Mouse (Mus musculus) left cerebral cortex, postnatal 14 days (tissue): Measurements from ENCODE around the gene Hjurp. TPM values are rescaled to one million over a fixed set of nuclear protein-coding genes. Genes with fewer than 3 reads are reported as not detected.

ENCODE experiments used
- DNase-seq, 2 experiments: peaks; one replicate each; pipeline ENCODE4 v3.0.0; 2021 to 2022; ENCODE audit warnings: low spot score in 2 of 2, mixed read lengths in 1 of 2
- intact Hi-C: fragments of 180-260 bp; cut with DNase I; formaldehyde crosslinking; loops from one replicate; pipeline ENCODE4 v1.15.1; 2025
- total RNA-seq, 2 experiments: library from RNA; stranded (reverse); gene quantifications; 2 replicates each; pipeline ENCODE4 v1.2.3; 2021

Gene Hjurp
- total RNA-seq, 2 experiments from 2014 or later = 36.8 to 38.3 TPM

DNA sequence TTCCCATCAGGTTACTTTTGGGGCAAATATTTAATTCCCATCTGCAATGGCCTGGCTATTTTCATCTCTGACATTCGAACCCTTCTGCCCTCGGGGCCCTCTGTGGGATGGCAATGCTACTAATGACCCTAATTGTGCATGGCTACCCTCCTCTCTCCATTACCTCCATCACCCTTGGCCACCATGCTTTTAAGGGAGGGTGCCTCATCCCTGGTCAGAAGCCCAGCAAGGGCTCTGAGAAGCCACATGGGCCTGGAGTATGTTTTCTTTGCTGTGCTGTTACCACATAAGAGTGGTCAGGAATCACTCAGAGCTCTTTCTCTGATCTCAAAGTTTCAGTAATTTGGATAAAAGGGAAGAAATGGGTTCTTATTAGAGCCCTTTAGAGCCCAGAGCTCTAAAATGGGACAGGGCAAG is 22.1 kb upstream of the Hjurp start:
- intact Hi-C loops = no loop called here
- DNase-seq = no peak

DNA sequence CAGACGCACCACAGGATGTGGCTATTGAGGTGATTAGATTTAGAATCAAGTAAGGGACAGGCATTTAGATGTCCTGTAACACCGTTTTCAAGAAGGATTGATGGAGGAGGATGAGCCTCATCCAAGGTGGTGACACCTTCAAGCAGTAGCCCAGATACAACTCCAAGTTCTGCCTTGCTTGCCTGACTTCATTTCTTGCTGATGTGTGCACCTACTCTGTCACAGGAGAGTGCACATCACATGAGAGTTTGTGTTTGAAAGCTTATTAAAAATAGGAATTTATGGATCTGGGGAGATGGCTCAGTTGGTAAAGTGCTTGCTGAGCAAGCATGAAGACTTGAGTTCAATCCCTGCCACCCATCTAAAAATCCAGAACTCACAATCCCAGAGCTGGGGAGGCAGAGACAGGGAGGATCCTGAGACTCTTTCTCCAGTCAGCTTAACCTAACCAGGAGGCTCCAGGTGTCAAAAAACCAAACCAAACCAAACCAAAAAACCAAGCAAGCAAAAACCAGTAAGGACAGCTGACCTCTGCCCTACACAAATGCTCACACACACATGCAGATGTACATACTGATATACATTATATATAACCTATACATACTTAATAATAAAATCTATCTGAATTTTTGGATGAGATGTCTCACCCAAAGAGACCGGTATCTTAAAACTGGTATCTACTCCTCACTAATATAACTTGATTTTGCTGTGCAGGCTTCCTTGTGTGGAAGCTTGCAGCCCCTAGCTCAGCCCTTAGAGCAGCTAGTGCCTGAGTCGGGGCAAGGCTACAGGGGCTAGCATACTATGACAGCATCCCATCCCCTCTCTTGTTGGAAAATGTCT is 21.5 kb upstream of the Hjurp start:
- no peak for DNase-seq
- intact Hi-C loops = no loop called here

DNA sequence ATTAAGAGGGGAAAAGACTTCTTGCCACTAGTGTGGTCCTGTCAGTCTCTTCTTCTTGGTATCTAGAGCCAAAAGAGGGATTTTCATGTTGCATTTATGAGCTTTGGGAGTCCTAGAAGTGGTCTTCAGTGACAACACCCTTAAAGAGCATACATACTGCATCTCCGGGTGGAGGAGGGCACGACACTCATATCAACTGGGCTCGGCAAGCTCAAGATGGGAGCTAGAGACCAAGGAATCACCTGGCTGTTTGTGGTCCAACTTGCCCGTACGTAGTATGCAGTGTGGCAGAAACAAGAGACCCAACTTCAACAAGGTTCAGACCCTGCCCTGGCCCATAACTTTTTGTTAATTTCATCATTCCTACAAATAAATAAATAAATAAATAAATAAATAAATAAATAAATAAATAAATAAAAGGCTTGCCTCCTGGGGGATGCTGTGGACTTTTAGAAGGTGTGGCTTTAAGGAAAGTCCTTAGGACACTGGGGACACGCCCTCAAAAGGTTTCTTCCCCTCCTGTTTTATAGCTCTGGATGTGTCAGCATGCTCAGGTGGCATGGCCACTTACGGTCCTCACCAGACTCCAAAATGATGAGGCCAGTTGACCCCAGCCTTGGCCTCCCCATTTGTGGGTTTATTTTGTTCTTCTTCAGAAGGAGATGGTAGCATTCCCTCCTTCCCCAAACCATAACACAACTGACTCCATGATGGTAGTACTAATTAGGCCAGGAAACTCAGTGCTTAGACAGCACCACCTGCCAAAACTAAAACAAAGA is 20.2 kb upstream of the Hjurp start:
- intact Hi-C loops = no loop called here

DNA sequence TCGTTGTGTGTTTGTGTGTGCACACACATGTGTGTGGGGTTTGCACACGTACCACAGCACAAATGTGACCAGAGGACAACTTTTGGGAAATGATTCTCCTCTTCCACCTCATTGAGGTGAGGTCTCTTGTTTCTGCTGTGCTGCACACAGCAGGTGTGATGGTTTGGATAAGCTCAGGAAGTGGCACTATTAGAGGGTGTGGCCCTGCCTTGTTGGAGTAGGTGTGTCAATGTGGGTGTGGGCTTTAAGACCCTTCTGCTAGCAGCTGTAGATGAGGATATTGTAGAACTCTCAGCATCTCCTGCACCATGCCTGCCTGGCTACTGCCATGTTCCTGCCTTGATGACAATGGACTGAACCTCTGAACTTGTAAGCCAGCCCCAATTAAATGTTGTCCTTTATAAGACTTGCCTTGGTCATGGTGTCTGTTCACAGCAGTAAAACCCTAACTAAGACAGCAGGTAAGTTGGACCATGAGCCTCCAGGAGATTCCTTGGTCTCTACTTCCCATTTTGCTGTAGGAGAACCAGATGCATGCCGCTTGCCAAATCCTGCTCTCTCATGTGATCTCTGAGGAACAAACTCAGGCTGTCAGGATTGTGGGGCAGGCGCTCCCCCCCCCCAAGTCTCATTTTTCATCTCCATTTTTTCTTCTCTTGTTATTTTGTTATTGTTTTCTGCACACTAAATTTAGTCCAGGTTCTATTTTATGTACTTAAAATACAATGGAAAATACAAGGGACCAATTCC is 18.9 kb upstream of the Hjurp start:
- intact Hi-C loops = no loop called here
- no peak for DNase-seq

More for the DNA sequence above, 20.2 kb upstream of the Hjurp start:
- DNase-seq = no peak

DNA sequence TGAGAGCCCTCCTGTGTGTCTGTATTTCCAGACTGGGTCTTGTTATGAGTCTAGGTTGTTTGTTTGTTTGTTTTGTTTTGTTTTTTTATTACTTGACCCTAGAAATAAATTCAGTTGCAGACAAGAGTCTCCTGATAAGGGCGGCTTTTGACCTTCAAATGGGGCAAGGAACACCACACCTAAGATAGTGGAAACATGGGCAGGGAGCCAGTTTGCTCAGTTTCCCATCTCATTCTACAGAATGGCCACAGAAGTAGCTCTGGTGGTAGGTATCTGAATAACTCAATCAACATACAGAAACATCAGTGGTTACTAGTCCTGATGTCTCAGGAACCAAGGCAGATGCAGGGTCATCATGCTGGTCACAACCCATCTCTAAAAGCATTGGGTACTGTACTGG is 17.2 kb upstream of the Hjurp start:
- DNase-seq = no peak
- intact Hi-C loops = no loop called here

DNA sequence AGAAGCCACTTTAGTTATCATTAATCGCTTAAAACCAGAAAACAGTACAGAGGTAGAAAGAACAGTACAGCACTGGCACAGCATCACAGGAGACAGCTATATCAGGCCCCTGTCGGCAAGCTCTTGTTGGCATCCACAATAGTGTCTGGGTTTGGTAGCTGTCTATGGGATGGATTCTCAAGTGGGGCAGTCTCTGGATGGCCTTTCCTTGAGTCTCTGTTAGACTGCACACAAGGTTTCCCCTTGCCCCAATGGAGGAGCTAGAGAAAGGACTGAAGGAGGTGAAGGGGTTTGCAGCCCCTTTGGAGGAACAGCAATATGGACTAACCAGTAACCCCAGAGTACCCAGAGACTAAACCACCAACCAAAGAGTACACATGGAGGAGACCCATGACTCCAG is 14.6 kb upstream of the Hjurp start:
- intact Hi-C loops = no loop called here

DNA sequence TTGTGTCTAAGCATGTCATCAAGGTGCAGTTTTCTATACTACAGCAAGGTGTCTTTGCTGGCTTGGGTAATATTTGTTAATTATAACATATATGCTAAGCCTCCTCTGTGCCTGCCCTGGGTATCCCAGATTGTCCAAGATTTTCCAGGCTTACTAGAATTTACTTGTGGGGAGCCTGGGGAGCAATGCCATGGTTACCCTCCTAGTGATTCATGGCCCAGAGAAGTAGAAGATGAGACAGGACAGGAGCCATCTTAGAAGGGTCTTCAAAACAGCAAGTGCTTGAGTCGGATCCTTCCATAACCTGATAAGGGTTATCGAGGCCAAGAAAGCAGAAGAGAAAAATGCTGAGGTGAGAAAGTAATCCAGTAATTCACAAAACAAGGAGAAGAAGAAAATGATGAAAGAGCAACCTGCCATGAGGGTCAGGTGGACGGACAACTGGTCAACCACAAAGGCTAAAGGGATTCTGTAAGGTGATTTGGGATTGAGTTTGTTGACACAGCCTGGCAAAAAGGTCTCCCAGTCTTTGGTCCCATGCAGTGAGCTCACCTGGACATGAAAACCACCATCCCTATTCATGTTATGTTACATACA is 14.1 kb upstream of the Hjurp start:
- no peak for DNase-seq
- intact Hi-C loops = no loop called here

More for the DNA sequence above, 14.6 kb upstream of the Hjurp start:
- DNase-seq = no peak

DNA sequence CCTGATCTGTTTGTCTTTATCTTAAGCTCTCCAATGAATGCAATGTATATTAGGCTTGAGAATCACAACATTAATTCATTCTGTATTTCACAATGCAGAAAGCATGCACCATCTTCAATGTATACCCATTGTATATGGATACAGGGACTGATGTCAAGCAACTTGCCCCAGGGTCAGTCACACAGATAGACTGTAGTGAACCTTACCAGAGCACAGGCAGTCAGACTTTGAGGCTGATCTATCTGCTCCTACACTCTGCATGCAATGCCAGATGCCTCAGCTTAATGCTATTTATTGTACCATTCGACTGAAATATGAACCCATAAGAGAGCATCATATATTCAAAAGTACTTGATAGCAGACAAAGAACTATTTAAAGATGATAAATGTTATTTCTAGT is 13.1 kb upstream of the Hjurp start:
- intact Hi-C loops = no loop called here
- no peak for DNase-seq

DNA sequence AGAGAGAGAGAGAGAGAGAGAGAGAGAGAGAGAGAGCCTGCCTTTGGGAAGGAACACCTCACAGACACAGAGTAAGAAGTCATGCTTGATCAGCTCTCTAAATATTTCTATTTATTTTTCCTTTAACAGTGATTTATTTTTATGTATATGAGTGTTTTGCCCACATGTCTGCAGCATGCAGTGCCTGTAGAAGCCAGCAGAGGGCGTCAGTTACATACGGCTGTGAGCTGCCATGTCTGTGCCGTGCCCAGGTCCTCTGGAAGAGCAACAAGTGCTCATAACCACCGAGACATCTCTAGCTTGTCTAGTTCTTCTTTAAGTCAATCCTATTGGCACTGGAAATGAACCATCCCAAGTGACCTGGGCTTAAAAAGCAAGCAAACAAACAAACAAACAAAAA is 12.5 kb upstream of the Hjurp start:
- peak in 1 of 2 experiments; percentile 66 for DNase-seq
- intact Hi-C loops = loop anchor here (5.0 kb wide), 1 partner anchor 138 kb away; no protein-coding TSS in a partner anchor

DNA sequence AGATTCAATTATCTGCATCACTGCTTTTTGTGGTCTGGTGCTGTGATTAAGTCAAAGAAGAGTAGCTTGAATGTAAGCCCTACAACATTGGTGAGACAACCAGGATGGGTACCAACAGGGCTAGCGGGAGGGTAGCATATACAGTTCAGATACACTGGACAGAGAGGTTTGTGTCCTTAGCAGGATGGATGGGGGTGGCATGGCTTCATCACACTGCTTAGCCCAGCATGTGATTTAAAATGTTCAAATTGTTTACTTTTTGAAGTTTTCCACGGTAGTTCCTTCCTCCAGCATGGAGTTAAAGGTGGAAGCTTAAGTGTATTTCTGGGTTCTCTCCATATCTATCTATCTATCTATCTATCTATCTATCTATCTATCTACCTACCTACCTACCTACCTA is 11.7 kb upstream of the Hjurp start:
- intact Hi-C loops = loop anchor here (5.0 kb wide), 1 partner anchor 137 kb away; no protein-coding TSS in a partner anchor
- no peak for DNase-seq

DNA sequence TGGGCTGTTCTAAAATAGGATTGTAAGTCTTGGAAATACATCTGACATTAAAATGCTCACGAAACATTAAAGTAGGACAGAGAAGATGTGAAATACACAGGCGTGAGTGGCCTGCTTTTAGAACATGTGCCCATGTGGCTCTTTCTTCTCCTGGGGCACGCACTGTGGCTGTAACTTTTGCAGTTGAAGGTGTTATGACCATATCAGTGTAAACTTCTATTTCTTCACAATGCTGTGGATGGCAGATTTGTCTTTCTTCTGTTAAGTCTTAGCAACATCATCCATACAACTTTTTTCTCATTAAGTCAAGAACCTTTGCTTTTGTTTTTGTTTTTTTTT is 11.3 kb upstream of the Hjurp start:
- intact Hi-C loops = loop anchor here (5.0 kb wide), 1 partner anchor 136 kb away; no protein-coding TSS in a partner anchor
- DNase-seq = no peak

DNA sequence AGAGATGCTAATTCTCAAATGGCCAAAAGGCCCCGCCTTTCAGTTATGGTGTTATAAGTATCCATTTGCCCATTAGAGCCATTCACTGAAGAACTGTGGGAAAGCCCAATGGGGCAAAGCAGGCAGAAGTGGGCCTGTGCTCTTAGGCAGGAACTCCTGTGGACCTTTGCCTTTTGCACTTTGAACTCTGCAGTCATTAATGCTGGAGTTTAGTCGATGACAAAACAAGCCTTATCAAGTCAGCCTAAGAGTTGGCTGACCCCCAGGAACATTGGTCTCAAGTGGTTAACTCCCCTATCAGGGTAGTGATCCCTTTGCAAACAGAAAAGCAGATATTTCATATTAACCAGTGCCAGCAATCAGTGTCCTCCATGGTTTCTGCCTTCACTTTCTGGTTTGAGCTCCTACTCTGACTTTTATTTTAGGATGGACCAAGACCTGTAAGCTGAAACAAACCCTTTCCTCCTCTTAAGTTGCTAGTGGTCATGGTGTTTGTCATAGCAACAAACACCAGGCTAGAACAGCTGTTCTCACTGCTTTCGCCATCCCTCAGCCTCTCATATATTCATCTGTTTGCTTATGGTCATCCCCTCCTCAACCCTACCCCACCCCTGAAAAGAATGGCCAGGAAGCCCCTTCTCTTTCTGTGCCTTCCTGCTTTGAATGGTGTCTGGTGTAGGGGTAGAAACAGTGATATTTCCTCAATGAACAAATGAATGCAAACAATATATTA is 10.8 kb upstream of the Hjurp start:
- no peak for DNase-seq

DNA sequence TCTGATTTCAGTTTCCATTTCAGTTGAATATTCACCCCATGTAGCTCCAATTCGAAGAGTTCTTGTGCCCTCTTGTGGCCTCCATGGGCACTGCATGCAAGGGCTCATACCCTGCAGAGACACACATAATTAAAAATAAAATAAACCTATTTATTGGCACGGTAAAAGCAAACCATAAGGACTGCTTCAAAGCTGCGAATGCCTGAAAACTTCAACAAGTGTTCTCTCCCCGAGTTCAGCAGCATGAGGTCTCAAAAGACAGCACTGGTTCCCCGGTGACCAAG is 10.2 kb upstream of the Hjurp start:
- peak in 1 of 2 experiments; percentile 72 for DNase-seq
- intact Hi-C loops = loop anchor here (5.0 kb wide), 1 partner anchor 135 kb away; no protein-coding TSS in a partner anchor

More for the DNA sequence above, 10.8 kb upstream of the Hjurp start:
- intact Hi-C loops = loop anchor here (5.0 kb wide), 1 partner anchor 136 kb away; no protein-coding TSS in a partner anchor

DNA sequence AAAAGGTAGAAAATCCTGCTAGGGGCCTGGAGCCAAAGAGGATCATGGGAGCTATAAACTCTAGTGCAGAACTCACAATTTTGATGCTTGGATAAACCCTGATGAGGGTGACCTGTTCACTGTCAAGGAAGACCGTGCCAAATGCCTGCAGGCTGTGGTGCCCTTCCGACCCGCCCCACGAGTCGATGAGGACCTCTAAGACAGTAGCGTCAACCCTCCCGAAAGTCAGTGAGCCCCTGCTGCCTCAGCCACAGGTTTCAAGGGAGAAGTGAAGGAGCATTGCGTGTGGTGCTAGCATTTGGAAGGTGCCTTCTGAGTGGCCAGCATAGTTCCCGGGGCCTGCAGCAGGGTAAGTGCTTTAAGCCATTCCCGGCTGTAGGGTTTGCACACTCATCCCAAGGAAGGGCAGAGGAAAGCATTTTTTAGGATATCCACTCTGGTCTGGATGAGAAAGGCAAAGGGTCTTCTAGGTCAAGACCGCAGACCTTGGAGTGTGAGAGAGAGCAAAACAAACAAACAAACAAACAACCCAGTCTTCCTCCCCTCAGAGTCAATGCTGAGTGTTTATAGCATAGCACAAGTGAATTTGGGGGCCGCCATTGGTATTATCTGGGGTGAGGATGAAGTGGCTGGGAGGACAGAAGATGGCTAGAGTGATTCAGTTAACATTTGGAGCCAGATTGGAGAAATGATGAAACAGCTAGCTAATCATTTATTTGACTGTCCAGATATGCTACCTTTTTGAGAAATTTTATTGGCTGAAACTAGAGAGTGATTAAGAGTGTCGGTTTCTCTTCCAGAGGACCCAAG is 9.7 kb upstream of the Hjurp start:
- intact Hi-C loops = loop anchor here (5.0 kb wide), 1 partner anchor 135 kb away; no protein-coding TSS in a partner anchor
- DNase-seq = no peak

DNA sequence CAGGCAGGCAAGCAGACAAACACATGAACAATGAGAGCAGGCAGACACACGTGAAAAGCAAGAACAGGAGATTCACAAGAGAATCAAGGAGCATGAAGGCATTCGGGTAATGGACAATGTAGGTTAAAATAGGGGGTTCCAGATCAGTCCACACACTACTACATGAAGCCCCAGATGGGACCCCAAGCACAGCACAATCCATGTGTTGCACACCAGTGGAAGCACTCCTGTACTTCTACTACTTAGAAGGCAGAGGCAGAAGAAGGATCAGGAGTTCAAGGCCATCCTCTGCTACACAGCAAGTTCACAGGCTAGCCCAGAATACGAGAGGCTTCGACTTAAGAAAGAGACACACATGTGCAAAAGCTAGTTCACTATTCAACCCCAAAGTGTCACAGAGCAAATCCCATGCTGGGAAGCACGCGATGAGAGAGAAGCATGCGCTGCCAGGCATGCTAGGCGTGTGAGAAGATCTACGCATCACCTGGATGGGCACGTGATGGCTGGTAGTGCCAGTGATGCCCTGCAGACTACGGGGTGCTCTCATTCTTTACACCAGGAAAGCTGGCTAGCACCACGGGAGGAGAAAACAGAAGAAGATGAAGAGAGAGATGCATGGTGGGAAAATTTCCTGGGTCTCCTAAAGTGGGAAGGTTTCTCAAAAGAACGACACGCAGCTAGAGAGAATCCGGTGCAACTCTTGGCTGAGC is 8.9 kb upstream of the Hjurp start:
- DNase-seq = no peak
- intact Hi-C loops = loop anchor here (5.0 kb wide), 1 partner anchor 134 kb away; no protein-coding TSS in a partner anchor

DNA sequence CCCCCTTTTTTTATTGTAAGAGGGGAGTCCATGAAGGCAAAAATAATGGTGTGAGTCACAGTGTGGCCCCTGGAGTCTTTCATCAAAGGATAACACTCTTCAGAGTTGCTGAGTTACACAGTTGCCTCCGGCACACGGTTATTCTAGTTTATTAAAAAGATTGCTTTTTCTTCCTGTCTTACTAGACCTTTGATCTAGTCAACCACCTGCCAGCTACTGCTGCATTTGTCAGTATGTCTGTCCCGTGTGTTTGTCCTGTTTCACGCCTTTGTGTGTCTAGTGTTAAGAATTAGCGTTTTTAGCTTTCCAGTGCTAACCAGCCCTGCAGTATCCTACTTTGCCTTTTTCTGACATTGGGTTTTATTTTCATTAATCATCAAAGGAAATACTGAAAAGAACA is 8.2 kb upstream of the Hjurp start:
- DNase-seq = no peak
- intact Hi-C loops = loop anchor here (5.0 kb wide), 1 partner anchor 133 kb away; no protein-coding TSS in a partner anchor

DNA sequence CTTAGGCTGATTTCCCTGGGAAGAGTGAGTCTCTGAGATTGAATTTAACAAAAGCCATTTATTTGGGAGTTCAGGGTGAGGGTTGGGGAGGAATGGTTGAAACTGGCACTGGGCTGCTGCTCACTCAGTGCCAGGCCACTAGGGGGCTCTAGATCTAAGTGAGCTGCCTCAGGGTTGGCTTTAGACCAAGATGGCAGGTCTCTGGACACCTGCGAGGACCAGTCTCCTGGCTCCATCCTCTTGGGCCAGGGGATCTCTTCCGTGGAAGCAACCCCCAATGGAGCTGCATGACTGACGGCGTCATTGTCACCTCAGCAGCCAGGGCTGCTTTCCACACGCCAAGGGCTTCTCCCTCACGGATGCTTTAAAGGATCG is 7.5 kb upstream of the Hjurp start:
- intact Hi-C loops = loop anchor here (5.0 kb wide), 1 partner anchor 133 kb away; no protein-coding TSS in a partner anchor
- no peak for DNase-seq
